In the genomic region with DNA sequence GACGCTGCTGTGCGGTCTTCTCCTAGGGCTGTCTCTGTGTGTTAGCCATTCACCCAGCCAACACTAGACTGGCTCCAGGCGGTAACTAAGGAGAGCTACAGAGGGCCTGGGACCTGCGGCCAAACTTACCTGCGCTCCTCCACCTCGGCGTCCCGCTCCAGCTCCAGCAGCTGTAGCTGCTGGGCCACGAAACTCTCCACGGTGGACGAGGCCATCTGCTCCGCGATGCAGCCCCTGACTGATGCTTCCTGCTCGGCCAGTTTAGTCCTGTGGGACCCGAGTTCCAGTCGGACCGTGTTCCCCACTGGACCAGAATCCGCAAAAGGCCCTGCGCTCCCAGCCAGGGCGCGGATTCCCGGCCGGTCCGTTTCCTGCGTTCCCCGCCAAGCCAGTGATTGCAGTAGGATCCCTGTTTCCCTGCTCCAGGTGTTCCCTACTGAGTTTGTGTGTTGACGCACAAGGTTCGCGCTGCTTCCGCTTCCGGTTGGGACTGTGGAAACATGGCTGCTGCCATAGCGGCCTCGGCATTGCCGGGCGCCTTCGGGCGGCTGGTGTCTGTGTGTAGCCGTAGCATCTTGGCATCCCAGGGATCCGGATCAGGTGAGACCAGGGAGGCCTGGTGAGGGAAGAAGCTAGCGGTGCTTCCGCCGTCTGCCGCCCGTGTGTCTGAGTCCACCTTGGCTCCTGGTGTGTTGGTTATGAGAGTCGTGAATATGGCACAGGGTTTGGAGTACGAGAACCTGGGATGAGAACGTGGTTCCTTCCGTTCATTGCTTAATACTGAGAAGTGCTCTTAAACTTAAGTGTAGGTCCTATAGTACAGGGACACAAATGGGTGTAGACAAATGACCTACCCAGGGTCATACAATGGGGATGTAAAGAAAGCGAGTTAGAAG, we compare ENCODE assay signal across 8 mouse cellular contexts. TPM values are rescaled to one million over a fixed set of nuclear protein-coding genes. Genes with fewer than 3 reads are reported as not detected.
DNase-seq lines count a peak whose midpoint lies in the region; ATAC-seq and TF ChIP-seq lines count a peak whose summit lies in the region.

A gene (plus strand): TSS at position 330 of the 896 bp plus-strand sequence.
A gene (minus strand): TSS at position 446 of the 896 bp plus-strand sequence.

- peak within 1 kb of the TSS; percentile 95 for H3K4me2 ChIP-seq in lung, postnatal 0 days (replicated peaks; ENCODE audit: low read depth, low read length)

- peak within 1 kb of the TSS; percentile 86 for H3K4me3 ChIP-seq in hindbrain, embryonic 10.5 days
- peak within 1 kb of the TSS; percentile 89 for H3K4me3 ChIP-seq in lung, postnatal 0 days (ENCODE audit: low read depth, low read length)

- peak; percentile 98 for ATAC-seq in frontal cortex, adult (ENCODE audit: low TSS enrichment)
- peak; percentile 97 for ATAC-seq in lung, postnatal 0 days

- peak within 1 kb of the TSS; percentile 91 for H3K27ac ChIP-seq in hindbrain, embryonic 10.5 days
- peak within 1 kb of the TSS; percentile 66 for H3K27ac ChIP-seq in lung, postnatal 0 days (ENCODE audit: low read length)

- H3K27me3 ChIP-seq in hindbrain, embryonic 10.5 days (ENCODE audit: insufficient read depth, poor library complexity, severe bottlenecking), result no peaks in the 10 kb centered on the region
- no peaks in the 10 kb centered on the region for H3K27me3 ChIP-seq in lung, postnatal 0 days (replicated peaks; ENCODE audit: insufficient read depth, low read length)

- no peak for TF ChIP-seq CTCF in lung, postnatal 0 days (IDR thresholded peaks at IDR 0.05)

- WGBS in hindbrain, embryonic 10.5 days, result under 1% methylated on average over 49 of the region's 49 CpGs
- WGBS in lung, postnatal 0 days, result 1% methylated on average over 49 of the region's 49 CpGs

- H3K36me3 ChIP-seq in hindbrain, embryonic 10.5 days, result peaks cover 65% of the 10 kb centered on the region
- H3K36me3 ChIP-seq in lung, postnatal 0 days (ENCODE audit: insufficient read depth, low read length), result peaks cover 6% of the 10 kb centered on the region; the same call in 1 of the 2 replicates

- no peak for TF ChIP-seq EP300 in lung, postnatal 0 days (IDR thresholded peaks at IDR 0.05)

- DNase-seq in MN1 (ENCODE audit: low spot score), result peak; percentile 93
- peak; percentile 94 for DNase-seq in cerebellum, adult 9-10 months
- DNase-seq in hindbrain, embryonic 10.5 days (ENCODE audit: low spot score), result peak; percentile 91
- DNase-seq in layer of hippocampus, adult 9-11 months, result peak; percentile 89
- peak; percentile 95 for DNase-seq in lung, postnatal 0 days (ENCODE audit: low spot score)
- DNase-seq in ovary, postnatal 14 days (ENCODE audit: low spot score), result peak; percentile 94
- DNase-seq in thymus, postnatal 14 days, result peak; percentile 82

- peaks cover 22% of the 10 kb centered on the region for H3K4me1 ChIP-seq in hindbrain, embryonic 10.5 days (replicated peaks)
- H3K4me1 ChIP-seq in lung, postnatal 0 days (ENCODE audit: insufficient read depth, low read depth, low read length), result peaks cover 13% of the 10 kb centered on the region; the same call in 1 of the 2 replicates

- peak within 1 kb of the TSS; percentile 93 for H3K9ac ChIP-seq in lung, postnatal 0 days (replicated peaks; ENCODE audit: low read depth)

- H3K9me3 ChIP-seq in hindbrain, embryonic 10.5 days, result no peaks in the 10 kb centered on the region
- no peaks in the 10 kb centered on the region for H3K9me3 ChIP-seq in lung, postnatal 0 days (ENCODE audit: low read length)

RNA-seq across cellular contexts. Expression of the first gene that starts in this region (rescaled TPM):
- polyA plus RNA-seq in hindbrain, embryonic 10.5 days (2016; fragmentation: Nextera tagmentation; extraction: Ambion mirVana), result 126 and 128 TPM in 2 replicates
- 63.2 and 72.7 TPM in 2 replicates for polyA plus RNA-seq in lung, postnatal 0 days (2015; fragmentation: Nextera tagmentation; extraction: Ambion mirVana)

RNA-seq across cellular contexts. Expression of the second gene that starts in this region (rescaled TPM):
- polyA plus RNA-seq in hindbrain, embryonic 10.5 days (2016; fragmentation: Nextera tagmentation; extraction: Ambion mirVana), result 10.9 and 11.2 TPM in 2 replicates
- 5.2 TPM in 2 replicates for polyA plus RNA-seq in lung, postnatal 0 days (2015; fragmentation: Nextera tagmentation; extraction: Ambion mirVana)

Comparison
In these comparisons a context has a peak if more than half of its experiments do, and no peak if none do; other contexts are left out.
1. Peak in every context shown above with its lines: DNase-seq, ATAC-seq, H3K4me3 ChIP-seq and H3K27ac ChIP-seq.